Mouse (Mus musculus) monocyte, adult 5-6 weeks (primary cell): ENCODE results near the gene Gbx2. TPM values are rescaled to one million over a fixed set of nuclear protein-coding genes. Genes with fewer than 3 reads are reported as not detected.

Source experiments
- ATAC-seq: fragments of 153-309, 156-312 bp; replicated peaks from 2 replicates; pipeline ENCODE4 v1.8.0; 2017; ENCODE audit warnings: mild to moderate bottlenecking; ENCODE audit not compliant: low TSS enrichment, insufficient number of reproducible peaks, severe bottlenecking, poor library complexity, low FRiP score
- total RNA-seq: library from RNA; stranded (forward); fragments of 200-1000, 200-491, 200-594 nt; gene quantifications from 3 replicates; pipeline ENCODE4 v1.2.3, GENCODE M21; 2017

The Gbx2 gene
- total RNA-seq, 1 experiment from 2014 or later: not detected

DNA sequence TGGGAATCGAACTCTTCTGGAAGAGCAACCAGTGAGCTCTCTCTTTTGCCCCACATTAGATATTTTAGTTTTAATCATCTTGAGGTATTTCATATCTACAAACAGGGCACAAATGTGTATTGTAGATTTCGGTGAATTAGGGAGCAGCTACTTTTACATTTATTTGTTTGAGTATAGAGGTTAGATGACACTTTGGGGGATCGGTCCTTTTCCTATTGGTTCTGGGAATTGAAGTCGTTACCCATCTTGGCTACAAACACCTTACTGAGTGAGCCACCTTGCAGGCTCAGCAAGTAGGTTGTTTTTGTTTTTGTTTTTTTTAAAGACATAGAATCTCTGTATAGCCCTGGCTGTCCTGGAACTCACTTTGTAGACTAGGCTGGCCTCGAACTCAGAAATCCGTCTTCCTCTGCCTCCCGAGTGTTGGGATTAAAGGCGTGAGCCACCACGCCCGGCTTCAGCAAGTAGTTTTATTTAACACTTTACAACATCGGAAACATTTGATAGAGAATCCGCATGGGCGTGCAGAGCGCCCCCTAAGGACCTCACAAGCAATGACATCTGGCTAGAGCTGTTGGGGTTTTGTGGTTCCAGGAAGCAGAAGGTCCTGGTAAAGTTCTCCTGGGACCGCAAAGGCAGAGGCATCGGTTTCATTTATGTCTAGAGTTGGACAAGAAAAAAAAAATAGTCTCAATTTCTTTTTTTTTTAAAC is 8.1 kb upstream of the Gbx2 start:
- ATAC-seq: no peak

DNA sequence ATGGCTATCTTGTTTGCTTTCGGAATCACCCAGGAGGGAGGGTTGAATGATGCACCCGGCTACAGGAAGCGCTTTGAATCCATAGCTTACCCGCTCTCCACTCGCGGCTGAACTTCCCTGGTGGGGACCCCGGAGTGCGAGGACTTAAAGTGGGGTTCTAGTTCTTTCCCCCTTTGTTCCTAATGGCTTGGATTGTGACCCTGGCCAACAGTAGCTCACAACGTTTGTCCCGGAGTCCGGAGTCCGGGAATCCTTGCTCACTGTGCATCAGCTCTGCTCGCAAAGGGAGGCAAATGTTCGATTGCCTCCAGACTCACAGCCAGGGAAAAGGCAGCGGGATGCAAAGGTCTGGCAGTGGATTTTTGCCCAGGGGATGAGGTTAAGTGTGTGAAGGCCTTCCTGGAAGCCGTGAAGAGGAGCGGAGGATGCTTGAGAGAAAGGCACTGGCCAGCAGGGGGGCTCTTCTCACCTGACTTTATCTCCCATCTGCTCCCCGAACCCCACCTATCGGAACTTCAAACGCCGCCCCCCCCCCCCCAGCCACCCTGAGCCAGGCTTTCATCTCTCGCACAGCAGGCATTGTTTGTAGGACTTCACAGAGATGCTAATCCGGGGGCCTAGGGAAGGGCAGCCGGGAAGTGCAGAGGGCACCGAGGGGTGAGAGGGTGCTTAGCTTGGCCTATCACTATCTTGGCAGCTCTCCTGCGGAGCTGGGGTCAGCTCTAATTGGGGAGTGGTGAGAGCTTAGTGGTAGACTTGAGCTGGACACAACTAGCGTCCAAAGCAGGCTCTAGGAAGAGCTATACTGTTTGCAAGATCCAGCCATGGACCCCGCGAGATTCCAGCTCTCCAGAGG is 4.7 kb upstream of the Gbx2 start:
- ATAC-seq: no peak

DNA sequence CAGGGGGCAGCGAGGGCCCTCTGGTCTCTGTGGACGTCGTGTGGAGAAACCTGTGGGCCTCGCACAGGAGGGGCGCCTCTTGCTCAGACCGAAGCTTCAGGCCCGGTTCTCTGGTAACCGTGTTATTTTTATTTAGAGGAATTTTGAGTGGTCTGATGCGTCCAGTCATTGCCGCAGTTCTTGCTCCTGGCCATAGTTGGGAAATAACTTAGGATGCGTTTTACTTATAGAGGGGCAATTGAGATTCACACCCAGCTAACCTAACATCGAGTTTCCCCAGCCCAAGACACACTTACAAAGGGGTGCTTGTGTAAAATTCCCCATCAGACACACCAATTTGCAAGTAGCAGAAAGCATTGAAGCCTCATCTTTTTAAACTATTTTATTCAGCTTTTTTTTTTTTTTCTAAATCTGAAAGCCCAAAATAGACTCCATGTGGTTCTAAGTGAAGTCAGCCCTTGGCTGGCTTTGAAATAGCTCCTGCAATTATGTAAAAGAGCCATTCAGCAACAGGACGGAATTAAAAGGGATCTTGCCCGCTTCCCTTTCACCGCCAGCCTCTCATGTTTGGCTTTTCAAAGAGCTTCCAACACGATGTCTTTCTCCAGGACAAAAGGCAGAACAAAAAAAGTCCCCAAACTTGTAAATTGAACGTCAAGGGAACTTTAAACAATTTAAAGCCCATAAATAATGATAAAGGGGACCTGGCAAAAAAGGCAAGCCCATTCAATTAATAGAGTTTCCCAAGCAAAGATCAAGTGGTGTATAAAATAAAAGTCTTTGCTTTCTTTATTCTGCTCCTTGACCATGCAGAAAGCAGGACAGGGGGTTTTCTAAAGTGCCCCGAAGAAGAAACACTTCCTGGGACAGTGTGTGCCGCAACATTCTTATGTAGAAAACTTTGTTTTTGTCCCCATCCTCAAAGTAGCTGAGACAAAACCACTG is 3.6 kb upstream of the Gbx2 start:
- no peak for ATAC-seq

DNA sequence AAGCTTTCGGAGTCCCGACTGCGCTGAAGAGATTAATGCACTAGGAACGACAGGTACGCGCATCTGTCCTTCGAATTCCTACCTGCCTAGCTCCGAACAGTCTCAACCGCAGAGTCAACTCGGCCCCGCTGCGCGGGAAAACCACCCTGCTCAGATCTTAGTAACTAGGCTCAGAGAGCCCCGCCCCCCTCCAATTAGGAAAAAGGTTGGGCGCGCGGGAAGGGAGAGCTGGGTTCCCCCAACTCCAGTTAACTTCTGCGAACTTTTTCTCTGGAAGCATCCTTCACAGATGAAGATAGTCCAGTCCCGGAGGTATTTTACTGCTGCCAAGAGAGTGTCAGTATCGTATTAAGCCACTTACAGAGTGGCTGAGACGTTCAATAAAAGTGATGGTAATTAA is 2.8 kb upstream of the Gbx2 start:
- ATAC-seq: no peak

DNA sequence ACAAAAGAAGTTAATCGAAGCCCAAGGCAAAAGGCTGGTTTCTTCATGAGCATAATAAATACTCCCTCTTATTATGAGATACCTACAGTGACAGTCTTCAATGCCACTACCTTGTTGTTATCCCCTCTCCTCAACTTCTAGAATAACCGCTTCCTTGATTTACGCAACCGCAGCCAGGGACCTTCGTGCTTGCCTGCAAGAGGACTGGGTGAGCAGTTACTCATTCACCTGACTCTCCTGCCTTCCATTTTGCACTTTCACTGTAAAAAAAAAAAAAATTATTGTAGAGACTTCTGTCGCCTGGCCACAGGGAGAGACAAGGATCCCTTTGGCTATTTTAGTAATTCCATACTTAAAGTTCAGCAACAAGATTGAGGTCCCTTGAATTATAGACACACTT is 2.0 kb upstream of the Gbx2 start:
- no peak for ATAC-seq

DNA sequence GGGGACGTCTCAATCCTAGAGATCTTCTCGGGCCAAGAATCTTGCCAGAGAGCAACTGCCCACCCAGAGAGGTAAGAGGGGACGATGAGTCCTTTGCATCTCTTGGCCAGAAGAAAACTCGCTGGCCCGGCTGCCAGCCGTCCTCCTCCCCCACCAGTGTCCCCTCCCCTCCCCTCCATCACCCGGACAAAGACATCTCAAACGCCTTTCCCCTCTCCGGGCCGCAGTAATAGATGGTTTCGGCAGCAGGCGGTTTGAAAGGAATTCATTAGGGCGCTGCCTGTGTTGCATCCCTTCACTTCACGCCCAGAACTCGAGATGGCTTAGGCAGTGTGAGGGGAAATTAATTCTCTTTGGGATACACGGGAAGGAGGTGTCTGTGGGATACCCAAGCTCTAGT is 1.6 kb upstream of the Gbx2 start:
- no peak for ATAC-seq

DNA sequence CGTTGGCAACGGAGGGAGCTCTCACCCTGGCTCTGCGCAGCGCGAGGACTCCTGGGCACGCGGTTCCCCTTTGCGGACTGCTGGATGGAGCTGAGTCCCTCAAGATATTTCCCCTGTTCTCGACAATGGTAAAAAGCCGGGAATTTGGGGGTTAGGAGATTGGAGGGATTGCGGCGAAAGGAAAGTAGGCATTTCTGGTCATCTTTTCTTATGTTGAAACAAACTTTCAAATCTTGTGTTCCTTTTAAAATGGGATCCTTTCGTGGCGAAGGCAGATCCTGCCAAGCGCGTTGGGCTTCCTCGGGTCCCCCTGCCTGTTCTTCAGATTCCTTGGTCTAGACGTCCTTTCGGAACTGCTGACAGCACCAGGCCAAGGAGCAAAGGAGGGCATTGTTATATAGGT is 1.0 kb upstream of the Gbx2 start:
- no peak for ATAC-seq

DNA sequence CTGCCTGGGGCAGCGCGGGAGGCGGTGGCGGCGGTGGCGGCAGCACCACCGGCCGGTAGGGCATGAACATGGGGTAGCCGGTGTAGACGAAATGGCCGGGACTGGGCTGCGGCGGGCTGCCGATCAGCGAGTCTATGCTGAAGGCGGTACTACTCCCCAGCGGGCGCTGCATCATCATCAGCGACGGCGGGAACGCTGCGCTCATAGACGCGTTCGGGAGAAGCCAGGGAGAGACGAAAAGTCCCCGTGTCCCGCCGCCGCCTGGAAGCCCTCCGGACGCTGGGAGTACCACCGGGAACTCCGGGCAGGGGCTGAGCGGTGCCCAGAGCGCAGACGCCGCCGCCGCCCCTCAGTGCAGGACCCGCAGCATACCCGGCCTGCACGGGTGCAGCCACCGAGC is 428 bp downstream of the Gbx2 start:
- no peak for ATAC-seq

DNA sequence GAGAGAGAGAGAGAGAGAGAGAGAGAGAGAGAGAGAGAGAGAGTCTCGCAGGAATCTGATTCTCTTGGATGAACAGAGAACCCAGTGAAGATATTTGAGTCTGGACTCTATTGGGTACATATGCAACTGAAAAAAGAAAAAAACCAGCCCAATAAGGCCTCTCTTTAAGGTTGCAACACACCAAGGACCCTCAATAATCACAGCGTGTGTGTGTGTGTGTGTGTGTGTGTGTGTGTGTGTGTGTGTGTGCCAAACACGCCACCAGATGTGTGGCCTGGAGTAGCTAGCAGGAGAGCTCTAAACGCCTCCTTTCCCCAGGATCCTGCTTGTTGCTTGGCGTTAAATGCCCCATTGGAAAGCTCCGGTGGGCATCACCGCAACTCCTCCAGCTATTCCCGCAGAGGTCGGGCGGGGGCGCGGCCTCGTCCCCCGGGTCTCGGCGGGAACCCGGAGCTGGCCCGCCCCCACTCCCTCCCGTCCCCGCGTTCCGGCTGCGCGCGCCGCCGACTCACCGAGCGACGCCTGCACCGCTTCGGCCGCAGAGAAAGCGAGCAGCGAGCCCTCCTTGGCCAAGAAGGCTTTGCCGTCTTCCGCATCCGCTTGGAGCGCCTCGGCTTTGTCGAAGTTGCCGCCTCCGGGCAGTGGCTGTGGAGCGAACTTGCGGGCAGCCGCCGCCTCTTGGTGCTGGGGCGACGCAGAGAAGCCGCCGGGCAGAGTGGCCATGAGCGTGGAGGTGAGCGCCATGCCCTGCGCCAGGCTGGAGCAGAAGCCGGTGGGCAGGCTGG is 1.1 kb downstream of the Gbx2 start:
- no peak for ATAC-seq

DNA sequence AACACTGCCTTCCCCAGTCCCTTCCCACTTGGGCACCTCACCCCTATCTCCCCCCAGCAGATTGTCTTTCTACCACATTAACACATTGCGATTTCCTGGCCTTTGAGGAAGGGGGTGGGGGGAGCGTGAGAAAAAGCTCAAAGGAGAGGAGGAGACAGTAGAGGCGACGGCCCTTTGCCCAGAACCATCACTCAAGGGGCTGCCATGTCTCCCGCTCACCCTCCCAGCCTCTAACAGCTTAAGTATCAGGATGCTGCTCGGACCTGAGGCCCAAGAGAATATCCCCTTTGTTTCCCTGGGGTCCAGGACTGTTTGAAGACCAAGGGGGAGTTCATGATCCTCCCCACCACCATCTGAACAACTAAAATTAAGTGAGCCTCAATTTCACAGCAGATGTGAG is 1.8 kb downstream of the Gbx2 start:
- ATAC-seq: no peak

DNA sequence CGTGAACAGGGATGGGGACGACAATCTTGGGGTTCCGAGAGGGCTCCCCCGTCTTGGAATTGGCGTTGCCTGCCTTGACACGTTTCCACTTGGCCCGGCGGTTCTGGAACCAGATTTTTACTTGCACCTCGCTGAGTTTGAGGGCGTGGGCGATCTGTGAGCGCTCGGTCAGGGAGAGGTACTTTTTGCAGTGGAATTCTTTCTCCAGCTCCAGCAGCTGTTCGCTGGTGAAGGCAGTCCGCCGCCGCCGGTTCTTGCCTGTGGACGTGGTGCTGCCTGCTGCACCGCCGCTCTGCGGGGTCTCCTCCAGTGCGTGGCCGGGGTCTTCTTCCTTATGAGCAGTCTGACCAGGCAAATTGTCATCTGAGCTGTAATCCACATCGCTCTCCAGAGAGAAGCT is 2.3 kb downstream of the Gbx2 start:
- ATAC-seq: no peak

DNA sequence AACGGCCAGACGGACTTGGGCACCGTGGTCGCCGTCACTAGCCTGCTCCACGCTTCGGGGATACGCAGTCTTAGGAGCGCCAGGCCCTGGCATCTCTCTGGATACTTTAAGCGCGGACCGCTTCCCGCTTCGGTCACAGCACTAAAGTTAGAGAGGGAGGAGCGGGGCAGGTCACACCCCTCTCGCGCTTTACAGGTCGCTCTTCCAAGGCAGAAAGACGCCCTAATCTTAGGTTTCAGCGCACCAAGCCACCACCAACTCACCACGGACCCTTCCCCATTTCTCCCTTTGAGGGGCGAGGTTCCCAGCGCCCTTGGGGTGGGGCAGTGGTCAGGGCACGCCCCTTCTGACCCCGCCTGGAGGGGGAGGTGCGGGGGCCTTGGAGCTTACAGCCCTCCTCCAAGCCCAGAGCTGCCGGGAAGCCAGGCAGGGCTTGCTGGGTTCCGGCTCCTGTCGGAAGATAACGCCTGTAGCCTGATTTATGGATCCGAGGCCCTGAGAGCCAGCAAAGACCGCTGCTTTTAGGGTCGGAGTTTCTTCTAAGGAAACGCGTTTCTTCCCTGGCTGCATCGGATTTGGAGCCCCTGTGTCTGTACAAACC is 3.8 kb downstream of the Gbx2 start:
- ATAC-seq: no peak

DNA sequence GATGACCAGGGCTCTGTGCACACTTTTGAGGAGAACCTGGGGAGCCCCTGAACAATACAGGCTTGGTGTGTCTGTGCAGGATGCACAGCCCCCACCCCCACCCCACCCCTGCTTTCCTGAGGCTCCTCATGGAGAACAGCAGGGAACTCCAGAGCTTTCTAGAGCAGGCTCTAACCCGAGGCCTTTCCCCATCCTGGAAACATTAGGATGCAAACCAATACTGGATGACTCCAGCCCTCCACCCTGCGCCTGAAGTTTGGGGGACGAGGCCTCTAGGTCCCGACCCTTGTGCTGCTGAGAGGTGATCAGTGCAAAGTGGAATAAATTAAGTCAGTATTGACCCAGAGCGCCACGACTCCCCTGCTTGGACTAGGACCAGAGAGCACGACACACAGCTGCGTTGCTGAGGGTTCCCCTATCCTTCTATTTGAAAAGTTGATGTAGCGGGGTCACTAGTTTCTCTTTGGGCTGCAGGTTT is 4.4 kb downstream of the Gbx2 start:
- ATAC-seq: no peak

DNA sequence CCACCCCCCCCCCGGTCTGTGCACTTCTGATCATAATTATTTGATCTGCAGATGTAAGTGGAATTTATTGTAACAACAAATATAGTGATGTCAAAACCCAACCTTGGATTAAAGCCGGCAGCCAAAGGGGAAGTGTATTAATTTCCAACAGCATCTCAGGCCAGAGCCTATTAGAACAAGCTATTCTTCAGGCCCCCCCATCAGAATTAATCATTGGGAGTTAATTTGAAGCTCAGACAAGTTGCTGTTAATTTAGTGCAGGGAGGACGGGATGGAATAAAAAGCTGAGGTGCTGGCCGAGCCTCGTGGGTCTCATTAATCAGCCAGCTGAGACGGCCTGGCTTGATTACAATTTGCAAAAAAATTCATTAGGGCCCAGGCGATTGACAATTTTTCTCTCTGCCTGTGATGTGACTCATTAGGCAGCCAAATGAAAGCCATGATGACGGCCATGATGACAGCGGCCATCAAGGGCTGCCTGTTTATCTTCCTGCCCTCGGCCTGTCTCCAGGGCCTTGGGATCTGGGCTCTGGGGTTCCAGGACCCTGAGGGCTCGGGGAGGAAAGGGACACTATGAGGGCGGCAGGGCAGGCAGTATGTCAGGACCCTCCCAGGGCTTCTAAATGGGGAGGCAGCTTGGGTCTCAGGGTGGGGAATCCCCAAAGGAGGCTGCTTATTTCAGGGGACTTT is 5.3 kb downstream of the Gbx2 start:
- ATAC-seq: no peak

DNA sequence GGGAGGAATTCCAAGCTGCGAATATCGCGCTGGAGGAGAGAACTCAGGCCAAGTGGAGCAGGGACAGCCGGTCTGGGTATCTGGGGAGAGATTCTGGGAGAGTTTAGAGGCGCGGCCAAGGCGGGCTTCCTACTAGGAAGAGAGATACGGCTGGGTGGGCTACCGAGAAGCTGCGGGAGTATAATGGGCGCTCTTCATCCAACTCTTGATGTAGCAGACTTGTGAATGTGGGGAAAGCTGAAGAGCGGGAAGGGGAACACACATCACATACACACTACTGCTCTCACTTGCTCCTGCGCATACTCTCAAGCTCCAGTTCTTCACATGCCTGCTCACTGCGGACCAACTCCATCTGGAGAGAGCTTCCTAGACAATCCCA is 7.3 kb downstream of the Gbx2 start:
- no peak for ATAC-seq

DNA sequence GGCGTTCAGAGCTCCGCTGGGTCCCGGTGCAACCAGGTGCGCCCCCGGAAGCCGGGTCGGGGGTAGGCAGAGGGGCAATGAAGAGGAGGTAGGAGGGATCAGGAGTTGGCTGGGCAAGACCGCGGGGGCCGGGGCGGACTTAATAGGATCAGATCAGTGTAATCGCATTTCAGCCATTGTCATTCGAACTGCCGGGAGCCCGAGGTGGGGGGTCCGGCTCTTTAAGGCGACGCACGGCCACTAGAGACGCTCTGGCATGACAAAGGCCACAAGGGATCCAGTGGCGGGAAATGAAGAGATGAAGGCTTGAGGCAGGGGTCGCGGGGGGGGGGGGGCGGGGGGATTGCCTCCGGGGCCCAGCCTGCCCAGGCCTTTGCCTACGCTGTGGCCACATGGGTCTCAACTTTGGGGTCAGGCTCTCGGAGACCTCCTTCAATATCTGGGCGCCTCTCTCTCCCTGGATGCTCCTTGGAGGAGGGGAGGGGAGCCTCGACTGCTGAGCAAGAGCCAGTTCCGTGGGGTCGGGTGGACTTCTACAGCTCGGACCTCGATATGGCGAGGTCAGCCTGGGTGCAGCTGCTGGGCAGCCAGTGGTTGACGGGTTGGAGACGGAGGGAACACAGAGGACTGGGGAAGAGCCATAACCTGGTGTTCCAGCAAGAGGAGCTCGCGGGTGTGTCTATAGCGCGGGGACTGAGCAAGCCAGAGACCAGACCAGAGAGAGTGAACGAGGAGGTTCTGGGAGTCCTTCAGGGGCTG is 7.9 kb downstream of the Gbx2 start:
- ATAC-seq: no peak

DNA sequence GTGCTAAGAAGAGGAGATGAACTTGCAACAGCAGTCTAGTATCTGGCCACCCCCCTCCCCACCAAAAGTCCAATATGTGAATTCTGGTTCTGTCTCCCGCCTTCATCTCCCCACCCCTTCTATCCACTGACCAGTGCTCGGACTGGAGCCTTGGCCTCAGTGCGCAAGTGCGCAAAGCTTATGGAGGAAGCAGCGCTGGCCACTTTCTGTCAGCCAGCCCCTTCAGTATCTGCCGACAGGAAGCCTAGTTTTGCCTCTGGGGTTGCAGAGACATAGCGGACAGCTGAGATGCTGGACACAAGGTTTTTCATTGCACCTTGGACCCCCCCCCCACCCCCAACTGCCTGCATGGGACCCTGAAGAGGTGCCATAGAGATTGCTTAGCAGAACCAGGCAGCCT is 8.7 kb downstream of the Gbx2 start:
- no peak for ATAC-seq
